In the genomic region with DNA sequence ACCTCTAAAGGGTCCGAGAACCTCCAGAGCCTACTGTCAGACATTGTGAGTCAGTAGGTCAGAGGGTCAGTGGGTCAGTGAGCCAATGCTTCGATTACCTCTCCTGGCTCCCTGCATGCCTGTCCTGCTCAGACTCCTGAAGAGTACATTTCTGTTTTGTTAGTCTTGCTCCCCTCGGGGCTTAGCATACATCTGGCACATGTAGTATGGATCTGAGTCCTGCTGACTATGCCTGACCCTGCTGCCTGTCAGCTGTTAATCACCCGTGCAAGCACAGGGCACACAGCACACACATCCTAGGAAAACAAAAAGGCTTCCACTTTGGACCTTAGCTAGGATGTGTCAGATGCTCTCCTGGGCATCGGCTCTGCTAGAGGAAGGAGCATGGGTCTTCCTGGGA, we compare ENCODE assay signal across 26 mouse cellular contexts.
DNase-seq lines count a peak whose midpoint lies in the region; ATAC-seq and TF ChIP-seq lines count a peak whose summit lies in the region.
"Had no signal": no experiment of that assay in that cellular context is flagged by ENCODE, and none has a peak within 500 bp of the region (broad histone marks: within the 10 kb centered on the region; RNA-seq: fewer than 3 reads in every experiment).

No protein-coding gene starts in this region.

- no peak for TF ChIP-seq POLR2A in limb, embryonic 14.5 days (IDR thresholded peaks at IDR 0.05; ENCODE audit: borderline replicate concordance, extremely low read depth, insufficient read depth, insufficient read length)

- no peak overlapping the region for H3K4me2 ChIP-seq in embryonic facial prominence, embryonic 12.5 days (replicated peaks)
- H3K4me2 ChIP-seq in limb, embryonic 14.5 days (replicated peaks; ENCODE audit: low read depth, low read length, severe bottlenecking): no peak overlapping the region
- H3K4me2 ChIP-seq in hindbrain, embryonic 14.5 days (replicated peaks): no peak overlapping the region
- no peak overlapping the region for H3K4me2 ChIP-seq in heart, embryonic 12.5 days
- H3K4me2 ChIP-seq: embryonic facial prominence, embryonic 15.5 days; heart, embryonic 15.5 days; intestine, embryonic 15.5 days; limb, embryonic 13.5 days; lung, embryonic 15.5 days; midbrain, embryonic 15.5 days had no signal

- H3K27ac ChIP-seq in embryonic facial prominence, embryonic 12.5 days: no peak overlapping the region
- H3K27ac ChIP-seq in embryonic facial prominence, embryonic 10.5 days (replicated peaks): no peak overlapping the region
- H3K27ac ChIP-seq in limb, embryonic 14.5 days (replicated peaks; ENCODE audit: low read depth, low read length): no peak overlapping the region
- H3K27ac ChIP-seq in limb, embryonic 10.5 days: no peak overlapping the region
- no peak overlapping the region for H3K27ac ChIP-seq in hindbrain, embryonic 14.5 days
- no peak overlapping the region for H3K27ac ChIP-seq in heart, embryonic 12.5 days (ENCODE audit: poor library complexity, severe bottlenecking)
- H3K27ac ChIP-seq: embryonic facial prominence, embryonic 15.5 days; heart, adult 2 months; heart, embryonic 15.5 days; intestine, embryonic 15.5 days; limb, embryonic 13.5 days; liver, embryonic 14.5 days; lung, embryonic 15.5 days; midbrain, embryonic 15.5 days had no signal

- H3K9me3 ChIP-seq in embryonic facial prominence, embryonic 12.5 days: no peaks in the 10 kb centered on the region
- no peaks in the 10 kb centered on the region for H3K9me3 ChIP-seq in embryonic facial prominence, embryonic 10.5 days
- no peaks in the 10 kb centered on the region for H3K9me3 ChIP-seq in limb, embryonic 14.5 days (ENCODE audit: control insufficient read depth, low read length)
- no peaks in the 10 kb centered on the region for H3K9me3 ChIP-seq in limb, embryonic 10.5 days (replicated peaks)
- H3K9me3 ChIP-seq in hindbrain, embryonic 14.5 days (ENCODE audit: control insufficient read depth, low read length): no peaks in the 10 kb centered on the region
- H3K9me3 ChIP-seq in heart, embryonic 12.5 days (replicated peaks): no peaks in the 10 kb centered on the region
- H3K9me3 ChIP-seq: embryonic facial prominence, embryonic 15.5 days; heart, embryonic 15.5 days; intestine, embryonic 15.5 days; limb, embryonic 13.5 days; lung, embryonic 15.5 days; megakaryocyte, embryonic 14.5 days; midbrain, embryonic 15.5 days had no signal

- H3K36me3 ChIP-seq in embryonic facial prominence, embryonic 12.5 days: peaks cover 6% of the 10 kb centered on the region; the same call in 1 of the 2 replicates
- H3K36me3 ChIP-seq in embryonic facial prominence, embryonic 10.5 days (replicated peaks): peaks cover 38% of the 10 kb centered on the region
- H3K36me3 ChIP-seq in limb, embryonic 14.5 days (ENCODE audit: control insufficient read depth, insufficient read depth, low read length): peaks cover 15% of the 10 kb centered on the region
- peaks cover 10% of the 10 kb centered on the region; the same call in 1 of the 2 replicates for H3K36me3 ChIP-seq in limb, embryonic 10.5 days
- 0 out of 2 replicates have a peak, but pooled peaks cover 11% of the 10 kb centered on the region for H3K36me3 ChIP-seq in hindbrain, embryonic 14.5 days (replicated peaks; ENCODE audit: control insufficient read depth, insufficient read depth)
- H3K36me3 ChIP-seq in heart, embryonic 12.5 days: 0 out of 2 replicates have a peak, but pooled peaks cover 5% of the 10 kb centered on the region
- H3K36me3 ChIP-seq: embryonic facial prominence, embryonic 15.5 days; heart, embryonic 15.5 days; intestine, embryonic 15.5 days; midbrain, embryonic 15.5 days had no signal

- 35% methylated on average over 5 of the region's 5 CpGs for WGBS in embryonic facial prominence, embryonic 12.5 days
- 42% methylated on average over 5 of the region's 5 CpGs for WGBS in embryonic facial prominence, embryonic 10.5 days
- WGBS in limb, embryonic 14.5 days: 44% methylated on average over 5 of the region's 5 CpGs
- WGBS in limb, embryonic 10.5 days: 61% methylated on average over 5 of the region's 5 CpGs
- WGBS in hindbrain, embryonic 14.5 days: 51% methylated on average over 5 of the region's 5 CpGs
- WGBS in heart, embryonic 12.5 days: 61% methylated on average over 5 of the region's 5 CpGs

- DNase-seq in embryonic facial prominence, embryonic 10.5 days (ENCODE audit: low spot score): no peak
- DNase-seq in limb, embryonic 14.5 days (ENCODE audit: low spot score): no peak
- DNase-seq in limb, embryonic 10.5 days (ENCODE audit: low spot score): no peak
- no peak for DNase-seq in hindbrain, embryonic 14.5 days (ENCODE audit: low spot score)
- DNase-seq in retina, embryonic 14.5 days (ENCODE audit: low spot score): peak; percentile 27
- no peak for DNase-seq in heart, adult 8-10 months (ENCODE audit: low spot score)
- DNase-seq: adrenal gland, postnatal 36 days; cerebellum, adult 9-11 months; gastrocnemius, postnatal 25 days; heart, adult 2 months; heart, postnatal 4 days; kidney, adult 8-10 months; kidney, postnatal 25 days; lung, postnatal 36 days; thymus, postnatal 14 days had no signal

- ATAC-seq in embryonic facial prominence, embryonic 12.5 days (ENCODE audit: insufficient number of reproducible peaks, insufficient read depth, low FRiP score, low TSS enrichment): 0 out of 2 replicates have a peak, but pooled peaks have one; percentile 8
- no peak for ATAC-seq in limb, embryonic 14.5 days (ENCODE audit: low FRiP score, low read depth)
- peak; percentile 22; the same call in 1 of the 2 replicates for ATAC-seq in hindbrain, embryonic 14.5 days (ENCODE audit: low FRiP score)
- no peak for ATAC-seq in heart, embryonic 12.5 days (ENCODE audit: insufficient number of reproducible peaks, low FRiP score)
- ATAC-seq: forebrain, embryonic 16.5 days; intestine, embryonic 15.5 days; midbrain, embryonic 15.5 days had no signal

- H3K4me3 ChIP-seq in embryonic facial prominence, embryonic 12.5 days: no peak overlapping the region
- H3K4me3 ChIP-seq in embryonic facial prominence, embryonic 10.5 days: no peak overlapping the region
- H3K4me3 ChIP-seq in limb, embryonic 14.5 days (replicated peaks; ENCODE audit: low read length): no peak overlapping the region
- no peak overlapping the region for H3K4me3 ChIP-seq in limb, embryonic 10.5 days
- no peak overlapping the region for H3K4me3 ChIP-seq in hindbrain, embryonic 14.5 days (replicated peaks; ENCODE audit: low read length)
- H3K4me3 ChIP-seq in heart, embryonic 12.5 days: no peak overlapping the region
- H3K4me3 ChIP-seq: embryonic facial prominence, embryonic 15.5 days; heart, adult 2 months; heart, embryonic 15.5 days; intestine, embryonic 15.5 days; limb, embryonic 13.5 days; lung, embryonic 15.5 days; megakaryocyte, embryonic 14.5 days; midbrain, embryonic 15.5 days had no signal

- H3K9ac ChIP-seq in embryonic facial prominence, embryonic 12.5 days: no peak overlapping the region
- H3K9ac ChIP-seq in limb, embryonic 14.5 days (ENCODE audit: low read depth, low read length, severe bottlenecking): 0 out of 2 replicates have a peak overlapping the region, but pooled peaks have one; percentile 2
- H3K9ac ChIP-seq in hindbrain, embryonic 14.5 days: no peak overlapping the region
- H3K9ac ChIP-seq in heart, embryonic 12.5 days: no peak overlapping the region
- H3K9ac ChIP-seq: embryonic facial prominence, embryonic 15.5 days; heart, embryonic 15.5 days; intestine, embryonic 15.5 days; limb, embryonic 13.5 days; liver, embryonic 14.5 days; lung, embryonic 15.5 days; midbrain, embryonic 15.5 days had no signal

- H3K4me1 ChIP-seq in embryonic facial prominence, embryonic 12.5 days: no peaks in the 10 kb centered on the region
- peaks cover 23% of the 10 kb centered on the region for H3K4me1 ChIP-seq in embryonic facial prominence, embryonic 10.5 days
- no peaks in the 10 kb centered on the region for H3K4me1 ChIP-seq in limb, embryonic 14.5 days (ENCODE audit: control insufficient read depth, insufficient read depth, low read length)
- peaks cover 34% of the 10 kb centered on the region for H3K4me1 ChIP-seq in limb, embryonic 10.5 days
- H3K4me1 ChIP-seq in hindbrain, embryonic 14.5 days (replicated peaks; ENCODE audit: control insufficient read depth, insufficient read depth, low read length): peaks cover 14% of the 10 kb centered on the region; the same call in 1 of the 2 replicates
- H3K4me1 ChIP-seq in heart, embryonic 12.5 days (replicated peaks): peaks cover 8% of the 10 kb centered on the region; the same call in 1 of the 2 replicates
- H3K4me1 ChIP-seq: embryonic facial prominence, embryonic 15.5 days; heart, embryonic 15.5 days; intestine, embryonic 15.5 days; lung, embryonic 15.5 days had no signal

- no peaks in the 10 kb centered on the region for H3K27me3 ChIP-seq in embryonic facial prominence, embryonic 12.5 days
- H3K27me3 ChIP-seq in embryonic facial prominence, embryonic 10.5 days (replicated peaks; ENCODE audit: low read depth, poor library complexity, severe bottlenecking): no peaks in the 10 kb centered on the region
- H3K27me3 ChIP-seq in limb, embryonic 14.5 days (ENCODE audit: control insufficient read depth, insufficient read depth, low read length): no peaks in the 10 kb centered on the region
- no peaks in the 10 kb centered on the region for H3K27me3 ChIP-seq in limb, embryonic 10.5 days (ENCODE audit: low read depth, poor library complexity, severe bottlenecking)
- H3K27me3 ChIP-seq in hindbrain, embryonic 14.5 days (ENCODE audit: control insufficient read depth, insufficient read depth, low read length): no peaks in the 10 kb centered on the region
- peaks cover 63% of the 10 kb centered on the region for H3K27me3 ChIP-seq in heart, embryonic 12.5 days (replicated peaks)
- H3K27me3 ChIP-seq: embryonic facial prominence, embryonic 15.5 days; intestine, embryonic 15.5 days; limb, embryonic 13.5 days; lung, embryonic 15.5 days; megakaryocyte, embryonic 14.5 days; midbrain, embryonic 15.5 days had no signal

Comparison
In these comparisons a context has a peak if more than half of its experiments do, and no peak if none do; other contexts are left out.
1. ATAC-seq: peak in embryonic facial prominence, embryonic 12.5 days (single experiment) and hindbrain, embryonic 14.5 days (single experiment); none in limb, embryonic 14.5 days (single experiment) and heart, embryonic 12.5 days (single experiment).